Mouse (Mus musculus): ENCODE data around the gene Akt3. TPM values are rescaled to one million over a fixed set of nuclear protein-coding genes. Genes with fewer than 3 reads are reported as not detected.

The Akt3 gene
- polyA plus RNA-seq, 1 experiment from 2014 or later = 4.4 TPM

DNA sequence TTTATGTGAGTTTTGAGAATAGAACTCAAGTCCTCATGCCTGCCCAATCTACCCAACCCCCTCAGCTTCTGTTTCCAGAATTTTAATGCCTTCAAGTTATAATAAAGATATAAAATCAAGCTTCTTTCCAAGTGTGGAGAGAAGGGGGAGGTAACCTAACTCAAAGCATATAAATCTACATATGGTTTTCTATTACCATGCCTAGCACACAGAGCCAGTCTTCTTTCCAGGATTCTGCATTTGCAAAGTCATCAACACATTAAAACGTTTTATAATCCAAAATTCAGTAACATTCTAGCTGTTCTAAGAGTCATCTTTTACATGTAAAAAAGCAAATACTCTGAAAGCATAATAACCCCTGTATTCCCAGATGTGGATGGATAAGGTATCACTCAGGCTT lies 63.7 kb downstream of the Akt3 start:
- Histone ChIP-seq H3K27me3 (ENCODE audit: insufficient read depth, low read length) (no peaks in the 10 kb centered on the region), H3K4me3 (ENCODE audit: low read length) (no peak overlapping the region), H3K9me3 (ENCODE audit: low read length) (no peaks in the 10 kb centered on the region), H3K36me3 (ENCODE audit: insufficient read depth, low read length) (no peaks in the 10 kb centered on the region), H3K4me2 (replicated peaks; ENCODE audit: low read depth, low read length) (no peak overlapping the region), H3K9ac (replicated peaks; ENCODE audit: low read length) (no peak overlapping the region), H3K27ac (ENCODE audit: low read length) (no peak overlapping the region), H3K4me1 (ENCODE audit: insufficient read depth, low read length) (no peaks in the 10 kb centered on the region)
- WGBS = 59% methylated on average over 1 of the region's 1 CpGs
- no peak for ATAC-seq (ENCODE audit: low FRiP score, low TSS enrichment)

DNA sequence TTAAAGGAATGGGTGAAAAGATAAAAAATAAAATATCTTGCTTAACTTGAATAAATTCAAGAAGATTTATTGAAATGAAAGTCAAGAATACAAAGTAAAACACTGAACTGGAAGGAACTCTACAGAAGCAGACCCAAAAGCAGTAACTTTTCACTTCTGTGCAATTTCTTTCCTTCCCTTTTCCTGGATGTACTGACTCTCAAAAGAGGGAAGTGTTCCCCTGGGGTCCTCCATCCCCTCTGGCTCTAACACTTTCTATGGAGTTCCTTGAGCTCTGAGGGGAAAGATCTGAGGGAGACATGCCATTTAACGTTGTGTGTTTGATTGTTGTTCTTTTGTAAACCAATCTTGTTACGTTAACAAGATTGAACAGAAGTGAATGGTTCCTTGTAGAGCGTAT lies 66.4 kb downstream of the Akt3 start:
- no peak overlapping the region for H3K4me3 ChIP-seq (ENCODE audit: low read length)
- no peak overlapping the region for H3K27ac ChIP-seq (ENCODE audit: low read length)
- H3K4me2 ChIP-seq (replicated peaks; ENCODE audit: low read depth, low read length) = no peak overlapping the region
- no peak overlapping the region for H3K9ac ChIP-seq (replicated peaks; ENCODE audit: low read length)
- WGBS = 74% methylated on average over 3 of the region's 3 CpGs
- no peaks in the 10 kb centered on the region for H3K27me3 ChIP-seq (ENCODE audit: insufficient read depth, low read length)
- H3K9me3 ChIP-seq (ENCODE audit: low read length) = no peaks in the 10 kb centered on the region
- no peak for ATAC-seq (ENCODE audit: low FRiP score, low TSS enrichment)
- no peaks in the 10 kb centered on the region for H3K4me1 ChIP-seq (ENCODE audit: insufficient read depth, low read length)
- no peaks in the 10 kb centered on the region for H3K36me3 ChIP-seq (ENCODE audit: insufficient read depth, low read length)

DNA sequence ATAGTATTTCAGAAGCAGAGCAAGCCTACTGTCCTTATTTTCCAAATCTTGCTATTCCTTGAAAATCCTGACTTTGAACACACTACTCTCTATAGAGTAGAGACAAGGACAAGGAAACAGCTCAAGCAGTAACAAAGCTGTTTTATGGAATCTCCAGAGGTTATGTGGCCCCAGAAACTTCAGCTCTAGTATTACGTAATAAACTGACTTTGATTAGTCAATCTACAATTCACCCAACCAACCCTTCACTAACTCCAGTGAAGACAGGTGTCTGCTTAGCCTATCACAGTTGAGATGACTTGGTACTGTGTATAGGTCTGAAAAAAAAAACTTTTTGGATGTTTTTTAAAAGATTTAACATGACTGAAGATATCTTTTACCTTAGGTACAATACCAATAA lies 67.6 kb downstream of the Akt3 start:
- ATAC-seq (ENCODE audit: low FRiP score, low TSS enrichment) = no peak
- WGBS = 97% methylated on average over 1 of the region's 1 CpGs

DNA sequence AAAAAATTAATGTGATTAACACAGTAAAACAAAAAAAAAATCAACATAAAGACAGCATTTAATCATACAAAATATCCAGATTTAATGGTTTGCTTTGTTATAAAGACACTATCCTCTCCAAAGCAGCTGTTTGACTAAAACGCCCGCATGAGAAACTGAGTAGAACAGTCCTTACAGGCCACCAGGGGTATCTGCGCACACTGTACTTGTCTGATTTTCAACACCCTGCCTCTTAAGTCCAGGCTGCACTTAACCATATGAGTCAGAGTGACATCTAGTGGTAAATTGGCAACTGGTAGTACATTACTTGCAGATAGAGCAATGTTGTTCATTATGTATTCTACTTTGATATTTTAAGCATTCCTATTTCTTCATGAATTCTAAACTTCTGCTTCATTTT lies 69.3 kb downstream of the Akt3 start:
- H3K4me3 ChIP-seq (ENCODE audit: low read length) = no peak overlapping the region
- WGBS = 38% methylated on average over 3 of the region's 3 CpGs
- ATAC-seq (ENCODE audit: low FRiP score, low TSS enrichment) = peak; percentile 93
- no peak overlapping the region for H3K9ac ChIP-seq (replicated peaks; ENCODE audit: low read length)
- no peak overlapping the region for H3K4me2 ChIP-seq (replicated peaks; ENCODE audit: low read depth, low read length)
- no peaks in the 10 kb centered on the region for H3K27me3 ChIP-seq (ENCODE audit: insufficient read depth, low read length)
- no peak overlapping the region for H3K27ac ChIP-seq (ENCODE audit: low read length)
- no peaks in the 10 kb centered on the region for H3K4me1 ChIP-seq (ENCODE audit: insufficient read depth, low read length)
- H3K36me3 ChIP-seq (ENCODE audit: insufficient read depth, low read length) = no peaks in the 10 kb centered on the region
- H3K9me3 ChIP-seq (ENCODE audit: low read length) = no peaks in the 10 kb centered on the region

More for the DNA sequence above, 67.6 kb downstream of the Akt3 start:
- Histone ChIP-seq H3K4me1 (ENCODE audit: insufficient read depth, low read length) (no peaks in the 10 kb centered on the region), H3K27ac (ENCODE audit: low read length) (no peak overlapping the region), H3K4me3 (ENCODE audit: low read length) (no peak overlapping the region), H3K9me3 (ENCODE audit: low read length) (no peaks in the 10 kb centered on the region), H3K4me2 (replicated peaks; ENCODE audit: low read depth, low read length) (no peak overlapping the region), H3K9ac (replicated peaks; ENCODE audit: low read length) (no peak overlapping the region), H3K36me3 (ENCODE audit: insufficient read depth, low read length) (no peaks in the 10 kb centered on the region), H3K27me3 (ENCODE audit: insufficient read depth, low read length) (no peaks in the 10 kb centered on the region)

DNA sequence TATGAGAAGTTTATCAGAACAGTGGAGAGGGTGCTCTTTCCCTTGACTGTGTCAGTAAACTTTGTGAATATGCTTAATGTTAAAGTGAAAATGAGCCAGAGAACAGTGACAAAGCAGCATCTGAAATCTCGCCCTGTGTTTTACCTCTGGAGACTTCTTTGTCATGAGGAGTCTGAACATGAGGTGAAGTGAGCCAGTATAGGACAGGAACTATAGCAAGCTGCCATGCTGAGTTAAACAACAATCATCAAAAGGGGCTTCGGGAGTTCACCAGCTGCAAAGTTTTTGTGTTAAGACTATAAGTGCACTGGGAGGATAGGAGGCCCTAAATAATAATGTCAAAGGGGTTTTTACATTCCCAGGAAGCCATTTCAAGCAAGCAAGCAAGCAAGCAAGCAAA lies 71.3 kb downstream of the Akt3 start:
- no peaks in the 10 kb centered on the region for H3K4me1 ChIP-seq (ENCODE audit: insufficient read depth, low read length)
- H3K4me2 ChIP-seq (replicated peaks; ENCODE audit: low read depth, low read length) = no peak overlapping the region
- no peak overlapping the region for H3K9ac ChIP-seq (replicated peaks; ENCODE audit: low read length)
- H3K9me3 ChIP-seq (ENCODE audit: low read length) = no peaks in the 10 kb centered on the region
- 64% methylated on average over 2 of the region's 2 CpGs for WGBS
- no peaks in the 10 kb centered on the region for H3K27me3 ChIP-seq (ENCODE audit: insufficient read depth, low read length)
- no peak overlapping the region for H3K27ac ChIP-seq (ENCODE audit: low read length)
- no peaks in the 10 kb centered on the region for H3K36me3 ChIP-seq (ENCODE audit: insufficient read depth, low read length)
- no peak for ATAC-seq (ENCODE audit: low FRiP score, low TSS enrichment)
- no peak overlapping the region for H3K4me3 ChIP-seq (ENCODE audit: low read length)

DNA sequence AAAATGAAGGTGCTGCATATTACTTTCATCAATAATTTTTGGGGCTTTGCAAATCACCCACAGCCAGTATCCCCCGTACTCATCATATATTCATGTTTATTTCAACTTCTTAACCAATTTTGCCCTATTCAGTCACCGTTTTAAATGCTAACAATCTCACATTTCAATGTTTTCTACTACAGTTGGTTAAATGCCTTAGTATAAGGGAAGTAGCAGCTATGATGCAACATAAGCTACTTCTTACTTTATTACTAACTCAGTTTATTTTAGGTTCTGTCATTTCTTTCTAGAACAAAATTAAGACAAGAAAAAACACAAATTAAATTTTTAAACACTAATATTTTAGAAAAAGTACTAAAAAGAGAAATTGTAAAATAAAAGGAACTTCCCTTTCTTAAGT lies 78.4 kb downstream of the Akt3 start:
- 87% methylated on average over 2 of the region's 2 CpGs for WGBS
- H3K9me3 ChIP-seq (ENCODE audit: low read length) = no peaks in the 10 kb centered on the region
- ATAC-seq (ENCODE audit: low FRiP score, low TSS enrichment) = no peak

DNA sequence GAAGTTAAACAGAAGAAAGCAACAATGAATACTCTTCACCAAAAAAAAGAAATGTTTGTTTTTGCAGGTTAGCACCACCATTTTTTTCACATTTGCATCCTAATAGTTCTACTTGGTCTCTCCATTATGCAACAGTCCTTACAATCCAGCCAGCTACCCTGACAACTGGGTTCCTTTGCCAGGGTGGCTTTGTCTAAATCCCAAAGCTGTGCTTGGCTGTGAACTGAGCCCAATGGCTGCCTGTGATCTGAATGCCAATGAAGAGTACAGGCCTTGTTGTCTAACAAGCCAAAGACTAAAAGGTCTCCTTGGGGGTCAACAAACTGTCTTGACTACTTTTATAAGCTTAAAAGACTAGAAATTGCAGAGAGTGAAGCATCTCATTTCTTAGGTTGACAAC lies 82.6 kb downstream of the Akt3 start:
- Histone ChIP-seq H3K9me3 (ENCODE audit: low read length) (no peaks in the 10 kb centered on the region), H3K4me1 (ENCODE audit: insufficient read depth, low read length) (no peaks in the 10 kb centered on the region), H3K4me3 (ENCODE audit: low read length) (no peak overlapping the region), H3K27me3 (ENCODE audit: insufficient read depth, low read length) (no peaks in the 10 kb centered on the region), H3K36me3 (ENCODE audit: insufficient read depth, low read length) (no peaks in the 10 kb centered on the region), H3K27ac (ENCODE audit: low read length) (no peak overlapping the region), H3K9ac (replicated peaks; ENCODE audit: low read length) (no peak overlapping the region), H3K4me2 (replicated peaks; ENCODE audit: low read depth, low read length) (no peak overlapping the region)
- no peak for ATAC-seq (ENCODE audit: low FRiP score, low TSS enrichment)

More for the DNA sequence above, 78.4 kb downstream of the Akt3 start:
- H3K27me3 ChIP-seq (ENCODE audit: insufficient read depth, low read length) = no peaks in the 10 kb centered on the region
- H3K9ac ChIP-seq (replicated peaks; ENCODE audit: low read length) = no peak overlapping the region
- no peaks in the 10 kb centered on the region for H3K36me3 ChIP-seq (ENCODE audit: insufficient read depth, low read length)
- H3K4me2 ChIP-seq (replicated peaks; ENCODE audit: low read depth, low read length) = no peak overlapping the region
- H3K27ac ChIP-seq (ENCODE audit: low read length) = no peak overlapping the region
- H3K4me3 ChIP-seq (ENCODE audit: low read length) = no peak overlapping the region
- no peaks in the 10 kb centered on the region for H3K4me1 ChIP-seq (ENCODE audit: insufficient read depth, low read length)

DNA sequence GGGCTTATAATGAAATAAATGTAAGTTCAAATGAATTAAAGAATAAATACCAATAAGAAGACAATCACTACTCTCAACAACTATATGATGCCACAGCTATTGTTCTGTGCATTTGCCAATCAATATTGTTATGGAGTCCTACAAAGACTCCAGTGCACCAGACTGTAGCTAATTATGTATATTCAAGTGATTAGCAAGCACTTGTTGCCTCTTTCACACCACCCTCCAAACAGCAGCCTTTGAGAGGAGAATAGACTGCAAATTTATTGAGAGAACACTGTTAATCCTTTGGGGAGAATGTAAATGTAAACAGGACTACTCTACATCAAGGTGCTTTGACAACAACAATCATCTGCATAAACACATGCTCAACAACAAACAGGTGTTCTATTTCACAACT lies 86.7 kb downstream of the Akt3 start:
- no peaks in the 10 kb centered on the region for H3K9me3 ChIP-seq (ENCODE audit: low read length)
- H3K4me3 ChIP-seq (ENCODE audit: low read length) = no peak overlapping the region
- H3K4me2 ChIP-seq (replicated peaks; ENCODE audit: low read depth, low read length) = no peak overlapping the region
- H3K36me3 ChIP-seq (ENCODE audit: insufficient read depth, low read length) = no peaks in the 10 kb centered on the region
- no peak overlapping the region for H3K27ac ChIP-seq (ENCODE audit: low read length)
- H3K4me1 ChIP-seq (ENCODE audit: insufficient read depth, low read length) = no peaks in the 10 kb centered on the region
- no peak for ATAC-seq (ENCODE audit: low FRiP score, low TSS enrichment)
- H3K9ac ChIP-seq (replicated peaks; ENCODE audit: low read length) = no peak overlapping the region
- no peaks in the 10 kb centered on the region for H3K27me3 ChIP-seq (ENCODE audit: insufficient read depth, low read length)

DNA sequence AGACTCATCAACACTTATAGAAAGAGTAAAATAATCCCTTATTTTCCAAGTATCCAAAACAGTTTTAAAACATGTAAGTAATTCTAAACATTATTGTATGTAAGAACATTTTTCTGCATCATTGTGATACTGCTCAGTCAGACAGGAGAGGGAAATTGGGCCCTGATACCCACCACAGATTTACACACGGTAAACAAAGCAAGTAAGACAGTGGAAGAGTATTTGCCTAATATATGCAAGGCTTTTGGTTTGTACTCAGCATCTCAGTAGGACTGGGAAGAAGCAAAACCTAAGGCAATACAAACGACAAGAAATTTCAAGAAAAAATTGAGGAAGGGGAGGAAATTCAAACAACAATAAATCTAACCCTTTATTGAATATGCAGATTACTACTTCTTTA lies 92.2 kb downstream of the Akt3 start:
- Histone ChIP-seq H3K36me3 (ENCODE audit: insufficient read depth, low read length) (no peaks in the 10 kb centered on the region), H3K9ac (replicated peaks; ENCODE audit: low read length) (no peak overlapping the region), H3K27me3 (ENCODE audit: insufficient read depth, low read length) (no peaks in the 10 kb centered on the region), H3K4me2 (replicated peaks; ENCODE audit: low read depth, low read length) (no peak overlapping the region), H3K4me1 (ENCODE audit: insufficient read depth, low read length) (no peaks in the 10 kb centered on the region), H3K4me3 (ENCODE audit: low read length) (no peak overlapping the region), H3K27ac (ENCODE audit: low read length) (no peak overlapping the region), H3K9me3 (ENCODE audit: low read length) (no peaks in the 10 kb centered on the region)
- WGBS = 50% methylated on average over 2 of the region's 2 CpGs
- no peak for ATAC-seq (ENCODE audit: low FRiP score, low TSS enrichment)

DNA sequence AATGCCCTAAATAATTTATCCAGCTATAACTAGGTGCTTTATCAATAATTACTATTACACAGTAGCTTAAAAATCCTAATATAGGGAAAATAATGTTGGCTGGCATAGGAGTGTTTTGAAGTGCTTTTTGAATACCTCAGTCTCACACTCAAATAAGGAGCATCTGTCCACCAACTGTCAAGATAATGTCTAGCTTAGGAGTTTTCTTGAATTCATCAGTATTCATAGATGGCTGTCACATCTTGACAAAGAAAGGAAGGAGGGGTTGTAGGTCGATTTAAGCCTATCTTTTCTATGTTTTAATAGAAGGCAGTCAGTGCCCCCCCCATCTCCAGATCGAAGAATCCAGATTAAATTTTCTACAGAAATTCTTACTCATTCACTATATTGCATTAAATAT lies 92.7 kb downstream of the Akt3 start:
- no peaks in the 10 kb centered on the region for H3K9me3 ChIP-seq (ENCODE audit: low read length)
- no peak overlapping the region for H3K4me3 ChIP-seq (ENCODE audit: low read length)
- H3K27ac ChIP-seq (ENCODE audit: low read length) = no peak overlapping the region
- H3K9ac ChIP-seq (replicated peaks; ENCODE audit: low read length) = no peak overlapping the region
- 91% methylated on average over 2 of the region's 2 CpGs for WGBS
- H3K27me3 ChIP-seq (ENCODE audit: insufficient read depth, low read length) = no peaks in the 10 kb centered on the region
- H3K4me2 ChIP-seq (replicated peaks; ENCODE audit: low read depth, low read length) = no peak overlapping the region
- no peak for ATAC-seq (ENCODE audit: low FRiP score, low TSS enrichment)
- no peaks in the 10 kb centered on the region for H3K36me3 ChIP-seq (ENCODE audit: insufficient read depth, low read length)
- H3K4me1 ChIP-seq (ENCODE audit: insufficient read depth, low read length) = no peaks in the 10 kb centered on the region

Data from kidney, embryonic 16.5 days (tissue).